Mouse (Mus musculus) kidney, postnatal 0 days (tissue): ENCODE results near the gene Inpp5k. TPM values are rescaled to one million over a fixed set of nuclear protein-coding genes. Genes with fewer than 3 reads are reported as not detected.

Experiments used
- ATAC-seq: fragments of 200-750 bp; cut with Nextera tagmentation; replicated peaks from 2 replicates; pipeline ENCODE4 v1.8.0; 2017; ENCODE audit warnings: low read depth, moderate number of reproducible peaks, moderate TSS enrichment, moderate library complexity; ENCODE audit not compliant: low FRiP score
- DNase-seq: peaks from one replicate; pipeline ENCODE4 v3.0.0-alpha.2; 2016; ENCODE audit warnings: low spot score
- H3K27ac ChIP-seq: fragments of 300-500 bp; sonication (generic); 2 replicates; pipeline ENCODE4 v1.5.1; 2014; ENCODE audit warnings: mild to moderate bottlenecking
- H3K27me3 ChIP-seq: fragments of 300-500 bp; sonication (generic); 2 replicates; pipeline ENCODE4 v1.6.1; 2014; ENCODE audit warnings: low read length, mixed read lengths; ENCODE audit not compliant: insufficient read depth
- H3K36me3 ChIP-seq: fragments of 300-500 bp; sonication (generic); 2 replicates; pipeline ENCODE4 v1.6.1; 2014; ENCODE audit warnings: low read length, mixed read lengths; ENCODE audit not compliant: insufficient read depth
- H3K4me1 ChIP-seq: fragments of 300-500 bp; sonication (generic); replicated peaks from 2 replicates; pipeline ENCODE4 v1.6.1; 2014; ENCODE audit warnings: antibody characterized with exemption, low read length, mixed read lengths; ENCODE audit not compliant: insufficient read depth
- H3K4me2 ChIP-seq: fragments of 300-500 bp; sonication (generic); 2 replicates; pipeline ENCODE4 v1.6.1; 2014; ENCODE audit warnings: mild to moderate bottlenecking, low read length, moderate library complexity, mixed read lengths
- H3K4me3 ChIP-seq: fragments of 300-500 bp; sonication (generic); replicated peaks from 2 replicates; pipeline ENCODE4 v1.5.1; 2014; ENCODE audit warnings: low read depth, low read length
- H3K9ac ChIP-seq: fragments of 300-500 bp; sonication (generic); 2 replicates; pipeline ENCODE4 v1.6.1; 2014; ENCODE audit warnings: low read depth, low read length
- H3K9me3 ChIP-seq: fragments of 300-500 bp; sonication (generic); replicated peaks from 2 replicates; pipeline ENCODE4 v1.6.1; 2016; ENCODE audit warnings: low read length, inconsistent platforms, mixed read lengths
- CTCF ChIP-seq: IDR thresholded peaks from 2 replicates; pipeline ENCODE4 v1.5.1; 2016; ENCODE audit warnings: antibody characterized with exemption, low read depth, mild to moderate bottlenecking, moderate library complexity
- WGBS: fragments of 180-500 bp; shearing (Covaris S2); extraction: QIAGEN DNeasy Blood & Tissue Kit; methylation state at CpG from one replicate; pipeline ENCODE4 v1.1.7; 2014; 5-methylcytosine and 5-hydroxymethylcytosine counted together
- polyA plus RNA-seq: library from polyadenylated mRNA; unstranded; fragments of >200 nt; fragmentation: Nextera tagmentation; extraction: Ambion mirVana; gene quantifications from 2 replicates; pipeline ENCODE4 v1.2.1, GENCODE M21; 2015

The Inpp5k gene
- polyA plus RNA-seq, 1 experiment from 2014 or later: 38.6 TPM

DNA sequence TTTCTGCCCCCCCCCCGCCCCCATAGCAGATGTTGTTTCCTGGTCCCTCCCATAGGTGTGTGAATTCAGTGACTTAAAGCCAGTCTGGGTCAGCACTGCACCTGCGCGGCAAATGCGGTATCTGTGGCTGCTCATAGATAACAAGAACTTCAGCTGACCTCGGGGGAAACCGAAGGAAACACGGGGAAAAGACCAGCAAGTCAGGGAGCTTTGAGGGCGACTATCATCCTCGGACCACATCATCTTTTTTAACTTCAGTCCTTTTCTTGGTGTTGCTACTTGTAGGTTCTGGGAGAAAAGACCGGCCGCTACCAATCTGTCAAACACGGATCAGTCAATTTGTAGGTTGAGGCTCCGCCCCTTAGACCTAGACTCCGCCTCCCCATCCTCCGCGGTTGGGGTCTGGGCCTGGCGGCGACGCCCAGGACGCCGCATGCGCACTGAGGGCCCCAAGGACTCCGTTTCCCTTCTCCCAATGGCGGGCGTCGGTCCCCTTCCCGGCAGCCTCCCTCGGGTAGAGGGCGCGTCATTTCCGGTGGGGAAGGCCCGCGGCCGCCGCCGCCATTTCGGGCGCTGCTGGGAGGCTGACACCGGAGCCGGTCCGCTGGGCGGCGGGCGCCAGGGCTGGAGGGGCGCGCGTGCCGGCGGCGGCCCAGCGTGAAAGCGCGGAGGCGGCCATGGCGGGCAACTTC, 48.1 kb downstream of the Inpp5k start, which contains the start of gene Crk:
Gene Crk, plus strand, starts transcription at position 513 of the 692 bp plus-strand sequence.
- ATAC-seq: peak; percentile 96

DNA sequence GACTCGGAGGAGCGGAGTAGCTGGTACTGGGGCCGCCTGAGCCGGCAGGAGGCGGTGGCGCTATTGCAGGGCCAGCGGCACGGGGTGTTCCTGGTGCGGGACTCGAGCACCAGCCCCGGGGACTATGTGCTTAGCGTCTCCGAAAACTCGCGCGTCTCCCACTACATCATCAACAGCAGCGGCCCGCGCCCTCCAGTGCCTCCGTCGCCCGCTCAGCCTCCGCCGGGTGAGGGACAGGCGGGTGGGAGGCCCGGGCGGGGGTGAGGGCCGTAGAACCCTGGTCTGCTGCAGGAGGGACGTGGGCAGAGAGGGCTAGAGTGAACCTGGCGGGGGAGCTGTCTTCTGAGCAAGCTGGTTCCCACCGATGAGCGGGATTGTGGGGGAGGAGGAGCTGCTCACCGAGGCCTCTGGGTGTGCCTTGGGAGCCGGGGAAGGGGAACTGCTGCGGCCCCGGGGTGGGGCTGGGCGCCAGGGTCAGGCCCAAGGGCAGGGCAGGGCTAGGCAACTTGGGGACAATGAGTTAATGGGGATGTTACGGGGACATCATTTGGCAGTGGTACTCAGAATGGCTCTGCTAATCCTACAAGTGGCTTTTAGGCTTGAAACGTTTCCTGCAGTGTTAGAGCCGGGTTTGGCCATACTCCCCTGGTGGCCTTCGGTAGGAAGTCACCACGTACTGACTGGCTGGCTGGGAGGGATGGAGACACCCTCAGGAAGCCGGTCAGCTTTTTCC, 48.8 kb downstream of the Inpp5k start:
- ATAC-seq (peak; percentile 70), DNase-seq (peak; percentile 92)
- Histone ChIP-seq H3K27ac (peak overlapping the region; percentile 98), H3K9me3 (no peaks in the 10 kb centered on the region), H3K27me3 (no peaks in the 10 kb centered on the region), H3K4me3 (peak overlapping the region; percentile 90), H3K36me3 (0 out of 2 replicates have a peak, but pooled peaks cover 2% of the 10 kb centered on the region), H3K4me1 (0 out of 2 replicates have a peak, but pooled peaks cover 13% of the 10 kb centered on the region), H3K9ac (peak overlapping the region; percentile 96), H3K4me2 (peak overlapping the region; percentile 62)
- TF ChIP-seq CTCF: peak; percentile 55
- WGBS: under 1% methylated on average over 43 of the region's 43 CpGs

More for the DNA sequence above, 48.1 kb downstream of the Inpp5k start, which contains the start of gene Crk:
- H3K36me3 ChIP-seq: peaks cover 4% of the 10 kb centered on the region; the same call in 1 of the 2 replicates
- H3K9ac ChIP-seq: peak within 1 kb of the TSS; percentile 96
- peak; percentile 99 for DNase-seq
- no peaks in the 10 kb centered on the region for H3K27me3 ChIP-seq
- 0 out of 2 replicates have a peak, but pooled peaks cover 13% of the 10 kb centered on the region for H3K4me1 ChIP-seq
- peak within 1 kb of the TSS; percentile 90 for H3K4me3 ChIP-seq
- H3K27ac ChIP-seq: peak within 1 kb of the TSS; percentile 98
- WGBS: under 1% methylated on average over 51 of the region's 55 CpGs
- no peaks in the 10 kb centered on the region for H3K9me3 ChIP-seq
- peak within 1 kb of the TSS; percentile 62 for H3K4me2 ChIP-seq
- no peak; the same call in 1 of the 2 replicates for TF ChIP-seq CTCF

DNA sequence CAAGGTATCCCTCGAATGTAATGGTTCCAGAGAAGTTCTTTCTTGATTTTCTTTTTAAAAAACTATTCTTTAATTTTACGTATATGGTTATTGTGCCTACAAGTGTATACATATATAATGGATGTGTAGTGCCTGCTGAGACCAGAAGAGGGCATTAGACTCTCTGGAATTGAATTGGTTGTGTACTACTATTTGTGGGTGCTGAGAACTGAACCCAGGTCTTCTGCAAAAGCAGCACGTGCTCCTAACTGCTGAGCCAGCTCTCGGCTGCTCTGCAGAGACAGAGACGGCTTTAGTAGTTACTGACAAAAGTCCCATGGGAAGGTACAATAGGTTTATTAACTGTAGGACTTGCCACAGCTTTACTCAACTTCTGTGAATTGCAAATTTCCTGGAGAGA, 53.7 kb downstream of the Inpp5k start:
- Histone ChIP-seq H3K4me1 (0 out of 2 replicates have a peak, but pooled peaks cover 17% of the 10 kb centered on the region), H3K36me3 (0 out of 2 replicates have a peak, but pooled peaks cover 2% of the 10 kb centered on the region), H3K27me3 (no peaks in the 10 kb centered on the region), H3K9me3 (no peaks in the 10 kb centered on the region), H3K27ac (no peak overlapping the region), H3K9ac (no peak overlapping the region), H3K4me2 (no peak overlapping the region), H3K4me3 (no peak overlapping the region)
- ATAC-seq (no peak), DNase-seq (no peak)
- 92% methylated on average over 5 of the region's 5 CpGs for WGBS
- peak; percentile 22; the same call in 1 of the 2 replicates for TF ChIP-seq CTCF

DNA sequence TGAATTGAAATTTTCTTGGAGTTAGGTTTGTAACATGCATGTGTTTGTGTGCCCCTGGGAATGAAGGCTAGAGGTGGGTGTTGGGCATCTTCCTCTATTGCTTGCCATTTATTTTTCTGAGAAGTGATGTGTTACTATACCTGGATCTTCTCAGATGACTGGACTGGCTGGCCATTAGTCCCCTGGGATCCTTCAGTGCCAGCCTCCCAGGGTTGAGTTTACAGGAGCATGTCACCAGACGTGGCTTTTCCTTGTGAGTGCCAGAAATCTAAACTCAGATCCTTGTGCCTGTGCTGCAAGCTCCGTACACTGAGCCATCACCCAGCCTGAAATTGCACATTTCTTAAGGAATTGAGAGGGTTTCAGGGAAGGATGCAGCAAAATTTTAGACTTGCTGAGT, 54.2 kb downstream of the Inpp5k start:
- H3K9me3 ChIP-seq: no peaks in the 10 kb centered on the region
- H3K4me1 ChIP-seq: 0 out of 2 replicates have a peak, but pooled peaks cover 17% of the 10 kb centered on the region
- ATAC-seq (no peak), DNase-seq (no peak)
- TF ChIP-seq CTCF: no peak
- H3K27me3 ChIP-seq: no peaks in the 10 kb centered on the region
- WGBS: 56% methylated on average over 2 of the region's 2 CpGs
- no peak overlapping the region for H3K4me3 ChIP-seq
- 0 out of 2 replicates have a peak, but pooled peaks cover 2% of the 10 kb centered on the region for H3K36me3 ChIP-seq
- H3K4me2 ChIP-seq: no peak overlapping the region
- H3K9ac ChIP-seq: no peak overlapping the region
- H3K27ac ChIP-seq: no peak overlapping the region

DNA sequence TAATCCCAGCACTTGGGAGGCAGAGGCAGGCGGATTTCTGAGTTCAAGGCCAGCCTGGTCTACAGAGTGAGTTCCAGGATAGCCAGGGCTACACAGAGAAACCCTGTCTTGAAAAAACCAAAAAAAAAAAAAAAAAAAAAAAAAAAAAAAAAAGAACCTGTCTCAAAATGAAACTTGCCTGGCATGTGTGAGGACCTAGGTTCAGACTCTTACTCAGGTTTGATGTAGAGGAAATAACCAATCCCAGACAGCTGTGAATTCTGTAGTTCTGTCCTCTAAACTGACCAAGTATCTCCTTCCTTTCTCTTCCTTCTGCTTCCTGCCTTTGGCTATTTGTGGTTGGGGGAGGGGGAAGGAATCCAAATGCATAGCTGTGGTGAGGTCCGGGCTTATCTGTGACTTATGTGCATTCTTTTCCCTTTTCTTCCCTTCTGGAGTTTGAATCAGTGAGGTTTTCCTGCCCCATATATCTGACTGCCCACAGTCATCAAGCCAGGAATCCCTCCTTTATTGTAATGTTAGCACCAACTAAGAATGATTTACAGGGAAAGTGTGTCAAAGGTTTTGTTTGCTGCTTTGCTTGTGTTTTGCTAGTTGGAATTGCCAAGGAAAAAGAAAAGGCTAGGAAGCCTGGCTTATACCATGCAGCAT, 56.7 kb downstream of the Inpp5k start:
- Histone ChIP-seq H3K4me3 (no peak overlapping the region), H3K36me3 (peaks cover 9% of the 10 kb centered on the region; the same call in 1 of the 2 replicates), H3K9ac (no peak overlapping the region), H3K4me1 (0 out of 2 replicates have a peak, but pooled peaks cover 6% of the 10 kb centered on the region), H3K27ac (peak overlapping the region; percentile 32), H3K27me3 (no peaks in the 10 kb centered on the region), H3K4me2 (0 out of 2 replicates have a peak overlapping the region, but pooled peaks have one; percentile 15), H3K9me3 (no peaks in the 10 kb centered on the region)
- DNase-seq: peak; percentile 87
- no peak for TF ChIP-seq CTCF
- WGBS: 52% methylated on average over 2 of the region's 2 CpGs
- ATAC-seq: no peak

DNA sequence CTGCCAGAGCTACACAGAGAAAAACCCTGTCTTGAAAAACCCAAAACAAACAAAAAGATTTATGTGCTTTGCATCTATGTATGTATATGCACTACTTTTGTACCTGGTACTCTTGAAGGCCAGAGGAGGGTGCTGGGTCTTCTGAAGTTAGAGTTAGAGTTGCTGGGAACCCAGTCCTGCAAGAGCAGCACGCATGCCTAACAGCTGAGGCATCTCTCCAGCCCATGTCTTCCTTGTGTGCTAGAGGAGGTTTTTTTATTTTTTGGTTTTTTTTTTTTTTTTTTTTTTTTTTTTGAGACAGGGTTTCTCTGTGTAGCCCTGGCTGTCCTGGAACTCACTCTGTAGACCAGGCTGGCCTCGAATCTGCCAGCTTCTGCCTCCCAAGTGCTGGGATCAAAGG, 57.3 kb downstream of the Inpp5k start:
- Histone ChIP-seq H3K4me2 (no peak overlapping the region), H3K36me3 (peaks cover 11% of the 10 kb centered on the region; the same call in 1 of the 2 replicates), H3K27ac (peak overlapping the region; percentile 32), H3K4me1 (0 out of 2 replicates have a peak, but pooled peaks cover 6% of the 10 kb centered on the region), H3K4me3 (no peak overlapping the region), H3K27me3 (no peaks in the 10 kb centered on the region), H3K9ac (no peak overlapping the region), H3K9me3 (no peaks in the 10 kb centered on the region)
- WGBS: 87% methylated on average over 2 of the region's 2 CpGs
- peak; percentile 44 for DNase-seq
- no peak for ATAC-seq
- no peak for TF ChIP-seq CTCF
